Mouse (Mus musculus) layer of hippocampus, adult 2 months (tissue): ENCODE results near the gene Lyz2. TPM values are rescaled to one million over a fixed set of nuclear protein-coding genes. Genes with fewer than 3 reads are reported as not detected.
"Not testable (repeated sequence)": the region's sequence is repeated elsewhere in the genome, so short reads cannot be mapped to it uniquely, and the experiment has no call there.

Source experiments
- DNase-seq, 2 experiments: peaks; one replicate each; pipeline ENCODE4 v3.0.0; 2022; ENCODE audit warnings: low spot score in 2 of 2
- H3K27ac ChIP-seq: fragments of 200-600 bp; 2 replicates; pipeline ENCODE4 v1.8.1; 2022
- H3K4me3 ChIP-seq: fragments of 200-600 bp; 2 replicates; pipeline ENCODE4 v1.8.1; 2022; ENCODE audit warnings: mild to moderate bottlenecking
- CTCF ChIP-seq: fragments of 200-600 bp; conservative IDR thresholded peaks from 2 replicates; pipeline ENCODE4 v1.8.1; 2022; ENCODE audit warnings: antibody characterized with exemption, mild to moderate bottlenecking, moderate library complexity
- total RNA-seq, 2 experiments: library from RNA; stranded (reverse); gene quantifications; 2 replicates each; pipeline ENCODE4 v1.2.3; 2021

Gene Lyz2
- total RNA-seq, 2 experiments from 2014 or later: 11.5 to 14.1 TPM

DNA sequence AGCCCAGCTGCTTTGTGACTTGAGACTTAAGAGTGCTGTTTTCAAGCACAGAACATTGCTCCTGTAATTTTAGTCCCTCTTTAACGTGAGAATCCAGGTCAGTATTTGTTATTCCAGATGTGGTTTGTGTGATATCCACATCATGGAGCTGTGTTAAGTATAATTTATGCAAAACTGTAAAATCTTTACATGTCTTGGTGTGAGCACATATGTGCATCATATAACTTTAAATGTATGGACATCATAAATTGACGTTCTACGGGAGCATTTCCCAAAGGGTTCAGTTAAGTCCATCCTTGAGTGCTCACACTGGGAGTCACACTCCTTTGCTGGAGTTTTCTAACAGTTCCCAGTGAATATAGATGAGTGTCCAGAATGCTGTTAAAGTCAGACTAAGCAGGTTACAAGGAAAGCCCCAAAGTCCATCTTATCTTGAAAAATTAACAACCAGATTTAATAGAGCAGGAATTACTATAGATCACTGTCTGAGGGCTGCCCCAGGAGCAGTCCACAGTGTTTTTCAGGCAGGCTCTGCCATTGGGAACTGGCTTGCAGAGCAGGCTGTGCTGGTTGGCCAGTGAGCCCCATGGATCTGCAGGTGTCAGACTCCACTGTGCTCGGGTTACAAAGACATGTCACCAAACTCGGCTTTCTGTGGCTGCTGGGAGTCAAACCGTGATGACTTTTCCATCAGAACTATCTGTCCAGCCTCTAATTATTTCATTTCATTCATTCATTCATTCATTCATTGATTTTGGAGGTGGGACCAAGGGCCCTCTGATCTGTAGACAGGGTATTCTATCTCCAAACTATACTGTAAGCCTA, 8.1 kb upstream of the Lyz2 start:
- Histone ChIP-seq H3K27ac (no peak overlapping the region), H3K4me3 (no peak overlapping the region)
- TF ChIP-seq CTCF: no peak
- no peak for DNase-seq

DNA sequence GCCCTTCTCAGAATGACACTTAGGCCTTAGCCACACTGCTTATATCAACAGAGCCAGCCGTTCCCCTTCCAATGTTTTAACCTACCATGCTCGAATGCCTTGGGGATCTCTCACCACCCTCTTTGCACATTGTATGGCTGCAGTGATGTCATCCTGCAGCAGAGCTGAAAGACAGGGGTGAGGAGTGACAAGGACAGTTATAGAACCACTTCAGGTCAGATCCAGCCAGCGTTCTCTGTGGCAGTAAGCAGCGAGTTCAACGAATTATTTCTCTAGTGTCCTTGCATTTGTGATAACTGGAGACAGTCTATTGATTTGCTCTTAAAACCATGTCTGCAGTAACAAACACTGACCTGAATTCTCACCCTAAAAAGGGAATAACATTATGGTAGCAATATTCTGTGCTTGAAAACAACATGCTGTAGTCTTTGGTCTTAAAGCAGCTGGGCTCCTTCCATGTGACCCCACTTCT, 6.9 kb upstream of the Lyz2 start:
- H3K4me3 ChIP-seq, H3K27ac ChIP-seq, DNase-seq: not testable (repeated sequence)

DNA sequence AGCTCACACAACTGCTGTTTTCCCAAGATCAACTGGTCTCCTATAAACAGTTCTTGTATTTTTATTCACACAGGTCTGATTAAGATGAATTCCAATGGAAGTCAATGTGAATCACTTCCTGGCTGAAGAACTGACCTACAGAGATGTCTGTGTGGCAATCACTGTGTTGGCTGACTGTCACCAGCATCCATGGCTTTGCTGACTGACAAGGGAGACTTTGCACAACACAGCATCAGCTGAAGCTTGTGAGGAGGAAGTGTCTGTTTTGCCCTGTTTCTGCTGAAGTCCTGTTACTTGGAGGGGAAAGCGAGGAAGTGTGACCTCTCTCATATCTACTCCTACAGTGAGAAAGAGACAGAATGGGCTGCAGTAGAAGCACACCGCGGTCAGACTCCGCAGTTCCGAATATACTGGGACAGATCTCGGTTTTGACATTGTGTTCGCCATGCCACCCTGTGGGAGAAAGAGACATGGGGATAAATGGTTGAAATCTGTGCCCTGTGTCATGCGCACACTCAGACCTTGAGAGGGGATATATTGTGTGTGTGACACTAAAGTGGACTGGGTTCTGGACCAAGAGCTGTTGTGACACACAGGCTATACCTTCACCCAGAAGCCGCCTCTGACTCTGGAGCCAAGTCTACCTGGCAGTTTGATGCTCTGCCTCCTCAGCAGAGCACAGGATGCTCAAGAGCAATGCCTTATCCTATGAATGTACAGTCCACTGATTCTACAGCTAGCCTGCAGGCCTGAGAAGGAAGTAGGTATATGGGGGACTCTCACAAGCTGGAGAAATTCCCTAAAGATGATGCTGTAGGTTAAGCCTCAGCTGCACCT, 6.3 kb upstream of the Lyz2 start:
- TF ChIP-seq CTCF: no peak
- H3K4me3 ChIP-seq: no peak overlapping the region
- no peak overlapping the region for H3K27ac ChIP-seq
- DNase-seq: no peak

DNA sequence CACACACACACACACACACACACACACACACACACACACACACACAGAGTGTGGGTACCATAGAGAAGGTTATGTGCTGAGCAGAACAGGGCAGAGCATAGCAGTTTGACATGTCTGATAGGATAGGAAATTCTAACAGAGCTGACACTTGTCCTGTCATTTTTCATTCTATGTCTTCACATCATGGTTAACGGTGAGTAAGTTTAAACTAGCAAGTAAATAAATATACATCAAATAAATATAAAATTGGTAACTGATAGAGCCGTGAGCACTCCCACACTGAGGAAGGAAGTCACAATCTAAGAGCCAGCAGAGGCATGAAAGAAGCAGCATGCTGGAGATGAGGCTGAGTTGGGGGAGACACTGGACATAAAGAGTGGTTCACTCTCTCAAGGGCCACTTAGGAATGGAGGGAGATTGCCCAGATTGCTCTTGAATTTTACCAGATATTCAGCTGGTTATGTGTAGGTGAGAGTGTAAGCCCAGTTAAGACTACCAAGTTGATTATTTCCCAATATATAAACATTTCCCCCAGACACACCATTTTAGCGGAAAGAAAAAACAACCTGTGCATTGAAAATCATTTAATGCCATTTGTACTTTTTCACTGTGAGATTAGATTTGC, 5.2 kb upstream of the Lyz2 start:
- DNase-seq: no peak
- no peak overlapping the region for H3K4me3 ChIP-seq
- H3K27ac ChIP-seq: no peak overlapping the region
- no peak for TF ChIP-seq CTCF

DNA sequence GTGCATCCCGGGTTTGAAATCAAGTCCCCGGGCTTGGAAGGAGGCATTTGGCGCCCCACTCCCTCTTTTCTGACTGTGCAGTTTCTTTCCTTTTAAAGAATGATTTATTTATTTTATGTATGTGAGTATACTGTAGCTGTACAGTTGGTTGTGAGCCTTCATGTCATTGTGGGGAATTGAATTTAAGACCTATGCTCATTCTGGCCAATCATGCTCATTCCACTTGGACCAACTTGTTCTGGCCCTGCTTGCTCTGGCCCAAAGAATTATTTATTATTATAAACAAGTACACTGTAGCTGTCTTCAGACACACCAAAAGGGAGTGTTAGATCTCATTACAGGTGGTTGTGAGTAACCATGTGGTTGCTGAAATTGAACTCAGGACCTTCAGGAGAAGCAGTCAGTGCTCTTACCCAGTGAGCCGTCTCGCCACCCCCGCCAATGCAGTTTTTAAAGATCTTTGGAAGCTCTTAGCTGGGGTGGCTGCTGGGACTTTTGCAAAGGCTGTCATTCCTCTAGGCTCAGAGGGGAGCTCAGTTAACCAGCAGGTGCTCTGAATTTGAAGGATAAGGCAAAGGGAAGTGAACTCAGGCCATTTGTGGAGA, 4.3 kb upstream of the Lyz2 start:
- H3K4me3 ChIP-seq: no peak overlapping the region
- no peak for TF ChIP-seq CTCF
- H3K27ac ChIP-seq: no peak overlapping the region
- no peak for DNase-seq

DNA sequence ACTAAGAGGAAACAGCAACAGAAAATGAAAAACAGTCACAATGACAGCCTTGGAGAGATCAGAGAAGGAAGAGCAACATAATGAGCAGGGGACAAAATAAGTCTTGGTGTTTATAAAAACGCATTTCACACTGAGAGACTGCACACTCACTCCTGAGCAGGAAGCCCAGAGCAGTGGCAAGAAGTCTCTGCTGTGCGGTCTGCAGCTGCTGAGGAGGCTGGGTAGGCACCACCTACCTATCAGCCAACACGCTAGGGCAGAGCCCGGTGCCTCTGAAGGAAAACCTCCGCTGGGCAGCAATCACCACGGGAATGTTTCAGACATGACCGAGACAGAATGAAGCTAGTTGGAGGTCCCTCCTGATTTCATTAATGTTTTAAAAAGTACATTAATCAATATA, 3.5 kb upstream of the Lyz2 start:
- not testable (repeated sequence) for H3K4me3 ChIP-seq, H3K27ac ChIP-seq, DNase-seq

DNA sequence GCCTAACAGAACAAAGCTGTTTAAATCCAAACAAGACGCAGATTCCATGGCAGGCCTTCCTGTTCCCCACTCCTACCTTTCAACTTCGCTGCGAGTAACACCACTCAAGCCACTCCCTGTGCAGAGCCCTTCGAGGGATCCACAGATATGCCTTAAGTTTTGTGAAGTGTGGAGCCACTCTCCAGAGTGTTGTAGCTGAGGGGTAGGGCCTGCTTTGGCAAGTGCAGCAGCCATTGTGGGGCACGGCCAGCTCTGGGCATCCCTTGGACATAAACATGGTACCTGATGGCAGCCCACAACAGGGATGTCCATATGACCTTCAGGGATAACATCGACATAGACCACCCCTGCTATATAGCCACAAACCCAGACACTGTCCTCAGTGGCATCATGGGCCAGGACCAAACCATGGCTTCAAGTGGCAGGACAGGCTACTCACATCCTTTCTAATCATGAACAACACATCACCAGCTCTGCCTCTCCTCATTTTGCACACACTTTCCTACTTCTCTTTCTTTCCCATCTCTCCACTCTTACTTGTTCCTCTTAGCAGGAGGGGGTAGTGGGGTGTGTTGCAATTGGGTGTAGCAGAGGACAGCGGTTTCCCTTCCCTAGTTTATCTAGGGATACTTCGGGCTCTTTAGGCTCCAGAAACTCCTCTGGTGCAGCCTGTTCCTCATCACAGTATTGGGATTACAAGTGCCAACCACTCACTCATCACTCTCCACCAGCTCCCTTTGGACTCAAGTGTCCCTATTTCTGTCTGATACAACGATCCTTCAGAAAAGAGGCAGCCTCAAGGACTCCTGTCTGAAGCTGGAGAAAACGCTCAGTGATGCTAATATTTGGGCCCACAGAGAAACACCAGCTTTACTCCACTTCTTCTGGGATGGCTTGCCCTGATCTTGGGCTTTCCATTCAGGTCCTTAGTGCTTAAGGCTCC, 2.7 kb upstream of the Lyz2 start:
- Histone ChIP-seq H3K27ac (no peak overlapping the region), H3K4me3 (no peak overlapping the region)
- no peak for TF ChIP-seq CTCF
- no peak for DNase-seq

DNA sequence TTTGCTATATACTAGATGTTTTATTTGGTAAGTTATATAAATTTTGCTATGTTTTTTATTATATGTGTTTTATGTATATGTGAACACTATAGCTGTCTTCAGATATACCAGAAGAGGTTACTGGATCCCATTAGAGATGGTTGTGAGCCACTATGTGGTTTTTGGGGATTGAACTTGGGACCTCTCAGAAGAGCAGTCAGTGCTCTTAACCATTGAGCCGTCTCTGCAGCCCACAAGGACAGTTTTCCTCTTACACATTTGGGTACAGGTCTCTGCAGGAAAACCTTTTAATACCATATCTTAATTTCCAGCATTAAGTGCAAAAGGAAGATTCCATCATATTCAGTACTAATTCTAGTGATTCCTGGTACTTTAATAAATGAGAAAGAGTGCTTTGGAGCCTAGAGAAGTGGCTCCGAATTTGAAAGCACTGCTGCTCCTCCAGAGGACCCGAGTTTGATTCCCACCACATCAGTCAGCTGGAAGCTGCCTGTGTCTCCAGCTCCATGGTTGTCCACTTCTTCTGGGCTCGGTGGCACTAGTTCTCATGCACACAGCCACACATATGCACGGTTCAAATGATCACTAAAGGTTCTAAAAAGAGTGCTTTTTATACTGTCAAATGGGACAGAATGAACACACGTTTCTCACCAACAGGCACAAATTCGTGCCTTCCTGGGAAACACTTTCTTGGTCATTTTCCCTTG, 1.9 kb upstream of the Lyz2 start:
- Histone ChIP-seq H3K27ac (no peak overlapping the region), H3K4me3 (no peak overlapping the region)
- TF ChIP-seq CTCF: no peak
- no peak for DNase-seq

DNA sequence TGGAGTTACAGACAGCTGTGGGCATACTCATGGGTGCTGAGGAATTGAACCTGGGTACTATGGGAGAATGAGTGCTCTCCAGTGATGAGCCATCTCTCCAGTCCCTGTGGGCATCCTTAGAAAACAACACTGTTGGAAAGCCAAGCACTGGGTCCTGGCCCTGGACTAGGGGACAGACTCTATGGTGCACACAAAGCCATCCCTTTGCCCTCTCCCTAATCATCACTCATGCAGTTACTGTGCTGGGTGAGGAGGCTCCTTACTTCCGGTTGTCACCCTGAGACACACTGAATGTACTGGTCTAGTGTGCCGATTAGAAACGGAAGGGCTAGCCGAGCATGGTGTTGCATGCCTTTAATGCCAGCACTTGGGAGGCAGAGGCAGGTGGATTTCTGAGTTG, 1.1 kb upstream of the Lyz2 start:
- not testable (repeated sequence) for H3K4me3 ChIP-seq, H3K27ac ChIP-seq, DNase-seq

DNA sequence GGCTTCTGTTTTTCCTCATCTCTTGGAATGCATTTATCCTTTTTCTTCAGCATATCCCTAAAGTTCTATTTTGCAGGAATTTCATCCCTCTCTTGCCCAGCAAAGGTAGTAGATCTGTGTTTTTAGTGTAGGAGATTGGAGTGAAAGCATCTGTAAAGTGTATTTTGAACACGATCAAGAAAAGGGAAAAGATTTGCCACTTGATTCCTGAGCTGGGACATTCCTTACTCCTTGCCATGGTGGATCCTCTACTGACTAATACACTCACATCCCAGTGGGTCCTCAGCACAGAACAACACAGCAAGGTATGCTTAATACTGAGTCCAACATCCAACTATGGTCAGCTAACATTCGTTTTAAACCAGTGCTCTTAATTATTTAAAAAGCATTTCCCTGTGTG, 430 bp upstream of the Lyz2 start:
- Histone ChIP-seq H3K4me3 (no peak overlapping the region), H3K27ac (no peak overlapping the region)
- no peak for TF ChIP-seq CTCF
- no peak for DNase-seq

DNA sequence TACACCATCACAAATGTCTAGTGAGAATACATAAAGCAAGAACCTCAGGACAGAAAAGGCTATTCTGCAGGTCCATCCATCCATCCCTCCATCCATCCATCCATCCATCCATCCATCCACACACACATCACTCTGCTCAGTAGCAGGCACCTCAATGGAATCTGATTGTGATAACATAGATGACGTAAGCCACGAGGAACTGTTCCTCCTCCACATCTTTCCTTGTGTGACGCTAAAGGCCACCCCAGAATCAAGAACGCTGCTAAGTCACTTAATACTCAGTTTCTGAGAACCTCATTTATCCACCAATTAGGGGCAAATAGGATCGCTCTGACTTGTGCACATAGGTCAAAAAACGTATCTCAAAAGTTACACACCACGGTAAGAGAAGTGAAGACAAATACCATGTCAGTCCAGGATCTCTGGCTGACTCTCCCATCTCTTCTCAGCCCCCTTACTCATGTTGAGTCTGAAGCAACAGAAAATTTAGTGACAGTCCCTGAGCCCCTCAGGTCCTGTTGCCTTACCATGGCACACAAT, 670 bp downstream of the Lyz2 start:
- no peak overlapping the region for H3K4me3 ChIP-seq
- TF ChIP-seq CTCF: no peak
- no peak for DNase-seq
- H3K27ac ChIP-seq: no peak overlapping the region
